Mouse (Mus musculus) 3134 (cell line): ENCODE measurements around the gene Rgs12.

Experiments
- DNase-seq: peaks from one replicate; pipeline ENCODE4 v3.0.0-alpha.2; 2011; ENCODE audit warnings: low spot score; ENCODE audit not compliant: insufficient read length; ENCODE audit errors: extremely low read depth

Gene Rgs12

GRCm38 (mm10) chr5:35020410-35021241 lies 71.4 kb downstream of the Rgs12 start:
- no peak for DNase-seq

- no peak for DNase-seq
Measured at GRCm38 (mm10) chr5:35024975-35025374, 75.7 kb downstream of the Rgs12 start.

- no peak for DNase-seq
Measured at GRCm38 (mm10) chr5:35029303-35029702, 80.1 kb downstream of the Rgs12 start.

GRCm38 (mm10) chr5:35029755-35030154 lies 80.5 kb downstream of the Rgs12 start:
- DNase-seq = no peak

- DNase-seq = no peak
Measured at GRCm38 (mm10) chr5:35033068-35033467, 83.8 kb downstream of the Rgs12 start.

GRCm38 (mm10) chr5:35033619-35034018 lies 84.4 kb downstream of the Rgs12 start:
- no peak for DNase-seq

- no peak for DNase-seq
Measured at GRCm38 (mm10) chr5:35035141-35035540, 85.9 kb downstream of the Rgs12 start.

GRCm38 (mm10) chr5:35035795-35036194 lies 86.5 kb downstream of the Rgs12 start:
- DNase-seq = no peak

- peak; percentile 72 for DNase-seq
Measured at GRCm38 (mm10) chr5:35037438-35037837, 88.2 kb downstream of the Rgs12 start.

- DNase-seq = no peak
Measured at GRCm38 (mm10) chr5:35041268-35041829, 92.1 kb downstream of the Rgs12 start, which contains the start of gene Hgfac. Gene Hgfac, plus strand, starts transcription at chr5:35041509.

GRCm38 (mm10) chr5:35042431-35043109 lies 93.3 kb downstream of the Rgs12 start:
- DNase-seq = no peak

GRCm38 (mm10) chr5:35043110-35043451 lies 93.8 kb downstream of the Rgs12 start:
- DNase-seq = no peak

- no peak for DNase-seq
Measured at GRCm38 (mm10) chr5:35050541-35050940, 101.3 kb downstream of the Rgs12 start.

- DNase-seq = peak; percentile 53
Measured at GRCm38 (mm10) chr5:35054628-35055027, 105.4 kb downstream of the Rgs12 start.

GRCm38 (mm10) chr5:35055076-35055475 lies 105.8 kb downstream of the Rgs12 start:
- DNase-seq = peak; percentile 83

GRCm38 (mm10) chr5:35056604-35057432 lies 107.6 kb downstream of the Rgs12 start, which contains the start of gene Dok7:
Gene Dok7, plus strand, starts transcription at chr5:35056766.
- peak; percentile 77 for DNase-seq

- no peak for DNase-seq
Measured at GRCm38 (mm10) chr5:35057582-35057981, 108.3 kb downstream of the Rgs12 start.

- peak; percentile 65 for DNase-seq
Measured at GRCm38 (mm10) chr5:35058216-35058615, 109.0 kb downstream of the Rgs12 start.

GRCm38 (mm10) chr5:35060098-35060497 lies 110.9 kb downstream of the Rgs12 start:
- no peak for DNase-seq

- no peak for DNase-seq
Measured at GRCm38 (mm10) chr5:35069841-35070240, 120.6 kb downstream of the Rgs12 start.

GRCm38 (mm10) chr5:35070314-35070713 lies 121.1 kb downstream of the Rgs12 start:
- DNase-seq = no peak
